In genomic region chr9:21346627-21347365, GRCm38 (mm10) we compare ENCODE assay signal across 14 mouse cellular contexts. TPM values are rescaled to one million over a fixed set of nuclear protein-coding genes. Genes with fewer than 3 reads are reported as not detected.
A peak's percentile ranks its signal among the peaks of the same experiment; 100 is the strongest.
DNase-seq lines count a peak whose midpoint lies in the region; ATAC-seq and TF ChIP-seq lines count a peak whose summit lies in the region.
"Had no signal": no experiment of that assay in that cellular context is flagged by ENCODE, and none has a peak within 500 bp of the region (broad histone marks: within the 10 kb centered on the region; RNA-seq: fewer than 3 reads in every experiment).

No protein-coding gene starts in this region.

- no peak overlapping the region for H3K4me3 ChIP-seq in kidney, adult 2 months (ENCODE audit: insufficient read depth, low read depth, low read length)
- H3K4me3 ChIP-seq in ES-E14 (ENCODE audit: insufficient read depth in 1 of 2, low read depth in 1 of 2, low read length in 2 of 2, poor library complexity in 1 of 2, severe bottlenecking in 1 of 2), result peak overlapping the region in 1 of 2 experiments; percentile 23; a peak in 2 of 4 replicates
- H3K4me3 ChIP-seq: forebrain, embryonic 10.5 days; midbrain, embryonic 12.5 days had no signal

- no peaks in the 10 kb centered on the region for H3K27me3 ChIP-seq in kidney, adult 2 months (replicated peaks; ENCODE audit: control insufficient read depth, insufficient read depth, low read length)
- H3K27me3 ChIP-seq: midbrain, embryonic 12.5 days had no signal

- no peak for TF ChIP-seq CTCF in kidney, adult 2 months (conservative IDR thresholded peaks at IDR 0.05; ENCODE audit: insufficient read depth, insufficient read length, low read depth, low read length)

- in situ Hi-C loops in ES-E14 (cut with MboI; ENCODE audit: low sequenced_read_pairs in 2 of 2, unreplicated experiment in 2 of 2), result no loop called here

- ATAC-seq in frontal cortex, adult (ENCODE audit: low TSS enrichment), result no peak
- ATAC-seq: activated CD4-positive, CD25-positive, alpha-beta regulatory T cell, adult 4 months had no signal

- no peak overlapping the region for H3K27ac ChIP-seq in kidney, adult 2 months (ENCODE audit: insufficient read depth, low read depth, low read length)
- H3K27ac ChIP-seq in ES-E14 (ENCODE audit: insufficient read depth, low read depth, low read length, poor library complexity, severe bottlenecking), result no peak overlapping the region
- H3K27ac ChIP-seq: forebrain, embryonic 10.5 days; midbrain, embryonic 12.5 days had no signal

- peak; percentile 26 for DNase-seq in kidney, adult 2 months
- DNase-seq in kidney, adult 18-20 months, result no peak
- DNase-seq in ES-E14 (ENCODE audit: low read depth, low spot score), result no peak
- peak; percentile 65 for DNase-seq in cerebellum, adult 11-12 months
- peak; percentile 46 for DNase-seq in lung, postnatal 10 days
- no peak for DNase-seq in testis, postnatal 14 days (ENCODE audit: low spot score)
- DNase-seq: gastrocnemius, postnatal 14 days; lung, embryonic 14.5 days; retina, postnatal 1 day had no signal

- H3K36me3 ChIP-seq in kidney, adult 2 months (ENCODE audit: control insufficient read depth, insufficient read depth, low read length), result no peaks in the 10 kb centered on the region
- H3K36me3 ChIP-seq in ES-E14 (ENCODE audit: control insufficient read depth, insufficient read depth, low read length, poor library complexity, severe bottlenecking), result peaks cover 53% of the 10 kb centered on the region

- no peaks in the 10 kb centered on the region for H3K9me3 ChIP-seq in ES-E14 (ENCODE audit: control insufficient read depth, insufficient read depth, low read depth, low read length)
- H3K9me3 ChIP-seq: forebrain, embryonic 10.5 days; midbrain, embryonic 12.5 days had no signal

- no peaks in the 10 kb centered on the region for H3K4me1 ChIP-seq in kidney, adult 2 months (ENCODE audit: control insufficient read depth, insufficient read depth, low read length)
- H3K4me1 ChIP-seq in ES-E14 (ENCODE audit: control insufficient read depth in 2 of 2, insufficient read depth in 2 of 2, low read length in 2 of 2, poor library complexity in 1 of 2), result peaks cover 4 to 8% of the 10 kb centered on the region in 2 experiments; a peak in 2 of 4 replicates
- H3K4me1 ChIP-seq: forebrain, embryonic 10.5 days; midbrain, embryonic 12.5 days had no signal

- TF ChIP-seq POLR2A in kidney, adult 2 months (IDR thresholded peaks at IDR 0.05; ENCODE audit: low read depth, low read length), result no peak

- 62% methylated on average over 16 of the region's 16 CpGs for WGBS in kidney, adult 2 months

- H3K9ac ChIP-seq in ES-E14 (ENCODE audit: insufficient read depth, low read depth, low read length, poor library complexity, severe bottlenecking), result peak overlapping the region; percentile 21; the same call in 1 of the 2 replicates
- H3K9ac ChIP-seq: lung, embryonic 14.5 days; midbrain, embryonic 12.5 days had no signal

TF ChIP-seq in ES-E14, 5 proteins besides CTCF, POLR2A, EP300 and RAD21:
- no peak for TF ChIP-seq ZC3H11A (IDR thresholded peaks at IDR 0.05; ENCODE audit: borderline replicate concordance, low read depth, low read length)
- TF ChIP-seq MAFK (IDR thresholded peaks at IDR 0.05; ENCODE audit: insufficient read depth, low read depth, low read length), result no peak

RNA-seq across cellular contexts. Expression of gene Ilf3, which starts 20.9 kb away (rescaled TPM):
- 31.9 and 33.0 TPM in 2 replicates for polyA plus RNA-seq in kidney, adult 2 months (2012; rRNA removed)
- total RNA-seq in ES-E14 (2012; rRNA removed), result 159 and 200 TPM in 2 replicates

RNA-seq across cellular contexts. Expression of gene Slc44a2, which starts 26.3 kb away (rescaled TPM):
- 47.4 and 49.2 TPM in 2 replicates for polyA plus RNA-seq in kidney, adult 2 months (2012; rRNA removed)
- 46.0 and 73.1 TPM in 2 replicates for total RNA-seq in ES-E14 (2012; rRNA removed)

RNA-seq across cellular contexts. Expression of gene Ap1m2, which starts 34.7 kb away (rescaled TPM):
- polyA plus RNA-seq in kidney, adult 2 months (2012; rRNA removed), result 30.6 and 36.2 TPM in 2 replicates
- total RNA-seq in ES-E14 (2012; rRNA removed), result 9.8 and 17.1 TPM in 2 replicates
- total RNA-seq: gastrocnemius, postnatal 14 days; hematopoietic stem cell, adult 5-6 weeks had no signal

RNA-seq across cellular contexts. Expression of gene Cdkn2d, which starts 55.6 kb away (rescaled TPM):
- polyA plus RNA-seq in kidney, adult 2 months (2012; rRNA removed), result 20.2 and 24.1 TPM in 2 replicates
- total RNA-seq in ES-E14 (2012; rRNA removed), result 9.6 and 12.7 TPM in 2 replicates

RNA-seq across cellular contexts. Expression of gene Kri1, which starts 59.0 kb away (rescaled TPM):
- polyA plus RNA-seq in kidney, adult 2 months (2012; rRNA removed), result 14.2 and 15.9 TPM in 2 replicates
- total RNA-seq in ES-E14 (2012; rRNA removed), result 81.6 and 108 TPM in 2 replicates

Comparison
In these comparisons a context has a peak if more than half of its experiments do, and no peak if none do; other contexts are left out.
1. DNase-seq: peak in kidney, adult 2 months (single experiment), cerebellum, adult 11-12 months (single experiment) and lung, postnatal 10 days (single experiment); none in kidney, adult 18-20 months (single experiment), ES-E14 (single experiment) and testis, postnatal 14 days (single experiment).